Mouse (Mus musculus) cortical plate, adult 2 months (tissue): ENCODE measurements at regions not wholly inside any gene's neighbourhood (a gene's known extent, or its start where the extent isn't known, plus 50 kb on each side); places are given as distances from the start of the nearest gene placed in this dataset.

Source experiments
- CTCF ChIP-seq: fragments of 200-500 bp; IDR thresholded peaks from 2 replicates; pipeline ENCODE4 v1.5.1; 2011; ENCODE audit warnings: mild to moderate bottlenecking, control low read depth, low read length; ENCODE audit not compliant: insufficient read depth; ENCODE audit errors: extremely low read depth
- POLR2A ChIP-seq: fragments of 200-500 bp; IDR thresholded peaks from 2 replicates; pipeline ENCODE4 v1.6.1; 2011; ENCODE audit warnings: mild to moderate bottlenecking, low read length, control low read depth; ENCODE audit not compliant: insufficient read depth; ENCODE audit errors: extremely low read depth

DNA sequence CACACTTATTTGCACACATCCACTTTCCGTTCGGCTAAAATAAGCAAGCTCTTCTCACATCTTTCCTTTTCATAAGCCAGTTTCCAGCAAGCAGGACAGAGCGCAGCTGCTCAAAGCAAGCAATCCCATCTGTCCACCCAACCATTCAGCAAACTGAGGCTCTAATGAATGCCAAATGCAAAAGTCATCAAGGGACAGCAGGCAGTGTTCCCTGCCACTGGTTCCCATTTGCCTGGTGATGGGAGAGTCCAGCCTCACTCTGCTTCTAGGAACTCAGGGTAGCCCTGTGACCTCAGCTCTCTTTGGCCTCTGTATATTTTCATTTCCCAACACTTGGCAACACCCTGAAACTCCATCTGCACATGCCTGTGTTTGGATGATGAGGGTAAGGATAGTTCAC, 188.8 kb upstream of the Rgma start:
- no peak for TF ChIP-seq POLR2A
- TF ChIP-seq CTCF: no peak
